ENCODE assay signal across 14 mouse cellular contexts in the genomic region with DNA sequence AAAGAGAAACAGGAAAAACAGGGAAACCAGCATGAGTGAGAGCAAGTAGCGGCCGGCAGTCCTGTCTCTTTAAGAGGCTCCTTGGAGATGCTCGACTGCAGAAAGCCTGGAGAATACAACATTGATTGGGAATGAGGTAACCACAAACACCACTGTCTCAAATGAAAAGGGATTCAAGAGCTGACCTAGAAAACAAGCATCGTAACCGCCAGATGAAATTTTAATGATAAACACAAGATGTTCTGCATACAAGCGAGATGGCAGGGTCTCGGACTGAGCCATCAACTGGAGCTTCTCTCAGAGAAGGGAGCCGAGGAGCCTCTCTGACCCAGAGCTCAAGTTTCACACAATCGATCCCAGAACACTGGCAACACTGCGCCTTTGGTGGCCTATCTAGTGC. TPM values are rescaled to one million over a fixed set of nuclear protein-coding genes. Genes with fewer than 3 reads are reported as not detected.
DNase-seq lines count a peak whose midpoint lies in the region; ATAC-seq lines count a peak whose summit lies in the region.
"Had no signal": no experiment of that assay in that cellular context is flagged by ENCODE, and none has a peak within 500 bp of the region (broad histone marks: within the 10 kb centered on the region; RNA-seq: fewer than 3 reads in every experiment).

No protein-coding gene starts in this region.

- H3K9ac ChIP-seq in intestine, embryonic 16.5 days (ENCODE audit: low read depth, low read length), result no peak overlapping the region
- no peak overlapping the region for H3K9ac ChIP-seq in stomach, embryonic 16.5 days (ENCODE audit: low read length)
- H3K9ac ChIP-seq: liver, embryonic 15.5 days had no signal

- H3K36me3 ChIP-seq in intestine, embryonic 16.5 days (ENCODE audit: control insufficient read depth, insufficient read depth, low read length), result peaks cover 5% of the 10 kb centered on the region; the same call in 1 of the 2 replicates
- 0 out of 2 replicates have a peak, but pooled peaks cover 2% of the 10 kb centered on the region for H3K36me3 ChIP-seq in stomach, embryonic 16.5 days (ENCODE audit: control insufficient read depth, insufficient read depth, low read length)

- H3K4me2 ChIP-seq in intestine, embryonic 16.5 days (ENCODE audit: low read depth, low read length), result no peak overlapping the region
- H3K4me2 ChIP-seq in stomach, embryonic 16.5 days (ENCODE audit: low read depth, low read length), result no peak overlapping the region
- H3K4me2 ChIP-seq: liver, embryonic 15.5 days had no signal

- peaks cover 9% of the 10 kb centered on the region; the same call in 1 of the 2 replicates for H3K4me1 ChIP-seq in intestine, embryonic 16.5 days (ENCODE audit: control insufficient read depth, insufficient read depth, low read length)
- peaks cover 17% of the 10 kb centered on the region for H3K4me1 ChIP-seq in stomach, embryonic 16.5 days (ENCODE audit: control insufficient read depth, insufficient read depth, low read length)

- no peak overlapping the region for H3K4me3 ChIP-seq in intestine, embryonic 16.5 days (ENCODE audit: low read length)
- no peak overlapping the region for H3K4me3 ChIP-seq in stomach, embryonic 16.5 days (replicated peaks; ENCODE audit: low read length)
- H3K4me3 ChIP-seq: liver, embryonic 15.5 days had no signal

- no peak for ATAC-seq in intestine, embryonic 16.5 days
- no peak for ATAC-seq in stomach, embryonic 16.5 days (ENCODE audit: insufficient read depth, low FRiP score)

- H3K27me3 ChIP-seq in intestine, embryonic 16.5 days (replicated peaks; ENCODE audit: control insufficient read depth, insufficient read depth, low read length), result no peaks in the 10 kb centered on the region
- no peaks in the 10 kb centered on the region for H3K27me3 ChIP-seq in stomach, embryonic 16.5 days (ENCODE audit: control insufficient read depth, insufficient read depth, low read length)
- H3K27me3 ChIP-seq: liver, embryonic 15.5 days had no signal

- DNase-seq in embryo, embryonic 9.5 days (ENCODE audit: extremely low spot score), result peak; percentile 16
- no peak for DNase-seq in embryo, embryonic 10.5 days (ENCODE audit: low spot score)
- peak; percentile 33 for DNase-seq in lung, postnatal 10 days
- no peak for DNase-seq in lung, postnatal 14 days
- no peak for DNase-seq in kidney, postnatal 25 days
- DNase-seq in layer of hippocampus, adult 8-10 months (ENCODE audit: low spot score in 2 of 2), result no peak
- DNase-seq: gastrocnemius, postnatal 25 days; heart, postnatal 10 days; right cerebral cortex, postnatal 25 days had no signal

- no peaks in the 10 kb centered on the region for H3K9me3 ChIP-seq in intestine, embryonic 16.5 days (ENCODE audit: control insufficient read depth, low read length)
- no peaks in the 10 kb centered on the region for H3K9me3 ChIP-seq in stomach, embryonic 16.5 days (replicated peaks; ENCODE audit: control insufficient read depth, low read length)
- H3K9me3 ChIP-seq: G1E; liver, embryonic 15.5 days had no signal

- H3K27ac ChIP-seq in intestine, embryonic 16.5 days (ENCODE audit: low read length), result peak overlapping the region; percentile 27; the same call in 1 of the 2 replicates
- peak overlapping the region; percentile 43; the same call in 1 of the 2 replicates for H3K27ac ChIP-seq in stomach, embryonic 16.5 days (ENCODE audit: low read length)
- H3K27ac ChIP-seq: liver, embryonic 15.5 days had no signal

- 47% methylated on average over 10 of the region's 10 CpGs for WGBS in intestine, embryonic 16.5 days
- WGBS in stomach, embryonic 16.5 days, result 47% methylated on average over 10 of the region's 10 CpGs

RNA-seq across cellular contexts. Expression of gene Fbxw8, which starts 32.2 kb away (rescaled TPM):
- polyA plus RNA-seq in intestine, embryonic 16.5 days (2015; fragmentation: Nextera tagmentation; extraction: Ambion mirVana), result 16.0 and 17.8 TPM in 2 replicates
- polyA plus RNA-seq in stomach, embryonic 16.5 days (2015; fragmentation: Nextera tagmentation; extraction: Ambion mirVana), result 16.5 and 18.3 TPM in 2 replicates
- total RNA-seq in layer of hippocampus, adult 8-10 months (2022), result 10 to 100 TPM; 34.1 to 35.7 (median 35.1) TPM

RNA-seq across cellular contexts. Expression of gene Hrk, which starts 41.4 kb away (rescaled TPM):
- polyA plus RNA-seq in intestine, embryonic 16.5 days (2015; fragmentation: Nextera tagmentation; extraction: Ambion mirVana), result 0.12 and 0.21 TPM in 2 replicates
- polyA plus RNA-seq in stomach, embryonic 16.5 days (2015; fragmentation: Nextera tagmentation; extraction: Ambion mirVana), result 0.44 and 0.52 TPM in 2 replicates
- 10 to 100 TPM; 24.6 to 32.6 (median 28.6) TPM for total RNA-seq in layer of hippocampus, adult 8-10 months (2022)
- polyA plus RNA-seq: G1E; large intestine, adult 2 months; liver, embryonic 15.5 days had no signal

Comparison
In these comparisons a context has a peak if more than half of its experiments do, and no peak if none do; other contexts are left out.
1. DNase-seq: peak in embryo, embryonic 9.5 days (single experiment) and lung, postnatal 10 days (single experiment); none in embryo, embryonic 10.5 days (single experiment), lung, postnatal 14 days (single experiment), kidney, postnatal 25 days (0 of 2) and layer of hippocampus, adult 8-10 months (0 of 2).